Mouse (Mus musculus) forebrain, embryonic 16.5 days (tissue): ENCODE results near the gene Naa40. TPM values are rescaled to one million over a fixed set of nuclear protein-coding genes. Genes with fewer than 3 reads are reported as not detected.

Source experiments
- ATAC-seq: fragments of 200-750 bp; cut with Nextera tagmentation; 2 replicates; pipeline ENCODE4 v1.8.0; 2017; ENCODE audit warnings: mild to moderate bottlenecking, moderate library complexity
- H3K27ac ChIP-seq: fragments of 300-500 bp; sonication (generic); 2 replicates; pipeline ENCODE4 v1.5.1; 2014; ENCODE audit warnings: low read length, control low read depth
- H3K27me3 ChIP-seq: fragments of 300-500 bp; sonication (generic); replicated peaks from 2 replicates; pipeline ENCODE4 v1.6.1; 2014; ENCODE audit warnings: low read length; ENCODE audit not compliant: control insufficient read depth, insufficient read depth
- H3K36me3 ChIP-seq: fragments of 300-500 bp; sonication (generic); 2 replicates; pipeline ENCODE4 v1.6.1; 2014; ENCODE audit not compliant: control insufficient read depth, insufficient read depth
- H3K4me1 ChIP-seq: fragments of 300-500 bp; sonication (generic); replicated peaks from 2 replicates; pipeline ENCODE4 v1.6.1; 2014; ENCODE audit warnings: low read length; ENCODE audit not compliant: control insufficient read depth, insufficient read depth
- H3K4me2 ChIP-seq: fragments of 300-500 bp; sonication (generic); 2 replicates; pipeline ENCODE4 v1.6.1; 2014; ENCODE audit warnings: mild to moderate bottlenecking, low read length, control low read depth
- H3K4me3 ChIP-seq: fragments of 300-500 bp; sonication (generic); replicated peaks from 2 replicates; pipeline ENCODE4 v1.5.1; 2014; ENCODE audit warnings: mild to moderate bottlenecking, low read length, control low read depth
- H3K9ac ChIP-seq: fragments of 300-500 bp; sonication (generic); replicated peaks from 2 replicates; pipeline ENCODE4 v1.6.1; 2014; ENCODE audit warnings: low read depth, low read length, control low read depth
- H3K9me3 ChIP-seq: fragments of 300-500 bp; sonication (generic); 2 replicates; pipeline ENCODE4 v1.6.1; 2016; ENCODE audit warnings: low read length; ENCODE audit not compliant: control insufficient read depth
- WGBS: fragments of 180-500 bp; shearing (Covaris S2); extraction: QIAGEN DNeasy Blood & Tissue Kit; methylation state at CpG from one replicate; pipeline ENCODE4 v1.1.7; 2014; 5-methylcytosine and 5-hydroxymethylcytosine counted together
- polyA plus RNA-seq: library from polyadenylated mRNA; unstranded; fragments of >200 nt; fragmentation: Nextera tagmentation; extraction: Ambion mirVana; gene quantifications from 2 replicates; pipeline ENCODE4 v1.2.1, GENCODE M21; 2015

Gene Naa40
- polyA plus RNA-seq, 1 experiment from 2014 or later: 74.7 TPM

GRCm38 (mm10) chr19:7240291-7240690 lies 692 bp downstream of the Naa40 start:
- peak overlapping the region; percentile 92 for H3K4me2 ChIP-seq
- WGBS: 2% methylated on average over 13 of the region's 13 CpGs
- no peak for ATAC-seq

GRCm38 (mm10) chr19:7239574-7239973 lies 1.4 kb downstream of the Naa40 start:
- H3K9me3 ChIP-seq: no peaks in the 10 kb centered on the region
- peaks cover 18% of the 10 kb centered on the region for H3K4me1 ChIP-seq
- no peaks in the 10 kb centered on the region for H3K27me3 ChIP-seq
- H3K4me3 ChIP-seq: peak overlapping the region; percentile 80
- WGBS: 81% methylated on average over 3 of the region's 3 CpGs
- peak overlapping the region; percentile 76 for H3K9ac ChIP-seq
- H3K27ac ChIP-seq: no peak overlapping the region
- H3K4me2 ChIP-seq: peak overlapping the region; percentile 92
- ATAC-seq: no peak
- H3K36me3 ChIP-seq: no peaks in the 10 kb centered on the region

More at GRCm38 (mm10) chr19:7240291-7240690, 692 bp downstream of the Naa40 start:
- Histone ChIP-seq H3K9me3 (no peaks in the 10 kb centered on the region), H3K4me3 (peak overlapping the region; percentile 80), H3K27ac (no peak overlapping the region; the same call in 1 of the 2 replicates), H3K4me1 (peaks cover 18% of the 10 kb centered on the region), H3K36me3 (no peaks in the 10 kb centered on the region), H3K27me3 (no peaks in the 10 kb centered on the region), H3K9ac (peak overlapping the region; percentile 76)

- H3K4me3 ChIP-seq: no peak overlapping the region
- no peak overlapping the region for H3K4me2 ChIP-seq
- peaks cover 18% of the 10 kb centered on the region for H3K4me1 ChIP-seq
- ATAC-seq: no peak
- no peaks in the 10 kb centered on the region for H3K27me3 ChIP-seq
- no peak overlapping the region for H3K27ac ChIP-seq
- WGBS: 85% methylated on average over 4 of the region's 4 CpGs
- peaks cover 6% of the 10 kb centered on the region; the same call in 1 of the 2 replicates for H3K36me3 ChIP-seq
- H3K9me3 ChIP-seq: no peaks in the 10 kb centered on the region
- H3K9ac ChIP-seq: no peak overlapping the region
These were observed 4.2 kb downstream of the Naa40 start for GRCm38 (mm10) chr19:7236742-7237141.

DNA sequence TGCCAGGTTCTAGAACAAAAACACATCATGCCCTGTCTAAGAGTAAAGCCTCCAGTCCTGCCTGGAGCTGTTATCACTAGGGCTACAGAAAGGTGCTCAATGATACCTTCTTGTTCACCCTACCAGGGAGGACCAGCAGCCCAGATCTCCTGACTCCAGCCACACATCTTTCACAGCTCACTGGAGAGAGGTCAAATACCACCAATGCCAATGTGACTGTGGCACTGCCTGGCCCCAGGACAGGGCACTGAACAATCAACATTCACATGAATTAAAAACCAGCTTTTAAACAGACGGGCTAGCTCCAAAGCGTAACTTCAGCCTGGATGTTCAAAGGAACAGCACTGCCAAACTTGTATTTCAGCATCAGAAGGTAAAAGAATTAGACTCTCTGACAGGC lies 5.0 kb downstream of the Naa40 start:
- no peaks in the 10 kb centered on the region for H3K27me3 ChIP-seq
- peaks cover 14% of the 10 kb centered on the region for H3K4me1 ChIP-seq
- no peak overlapping the region for H3K9ac ChIP-seq
- peaks cover 8% of the 10 kb centered on the region; the same call in 1 of the 2 replicates for H3K36me3 ChIP-seq
- no peak overlapping the region for H3K27ac ChIP-seq
- no peaks in the 10 kb centered on the region for H3K9me3 ChIP-seq
- H3K4me3 ChIP-seq: no peak overlapping the region
- 86% methylated on average over 2 of the region's 2 CpGs for WGBS
- no peak overlapping the region for H3K4me2 ChIP-seq
- no peak for ATAC-seq

DNA sequence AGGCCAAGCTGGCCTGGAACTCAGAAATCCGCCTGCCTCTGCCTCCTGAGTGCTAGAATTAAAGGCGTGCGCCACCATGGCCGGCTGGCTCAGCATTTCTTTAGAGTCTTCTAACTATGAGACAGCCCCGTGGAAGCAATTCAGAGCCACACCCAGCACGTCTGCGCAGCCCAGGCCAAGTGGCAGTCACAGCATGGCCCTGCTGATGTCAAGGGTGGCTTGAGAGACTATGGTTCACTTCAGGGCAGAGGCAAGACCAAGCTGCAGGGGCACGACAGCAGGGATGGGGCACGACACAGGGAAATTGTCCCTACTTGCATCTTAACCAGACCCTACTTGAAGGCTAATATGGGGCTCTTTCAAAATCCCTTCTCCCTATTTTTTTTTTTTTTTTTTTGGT lies 5.5 kb downstream of the Naa40 start:
- 93% methylated on average over 9 of the region's 9 CpGs for WGBS
- no peak overlapping the region for H3K4me3 ChIP-seq
- H3K4me2 ChIP-seq: no peak overlapping the region
- peaks cover 8% of the 10 kb centered on the region; the same call in 1 of the 2 replicates for H3K36me3 ChIP-seq
- H3K9ac ChIP-seq: no peak overlapping the region
- no peak overlapping the region for H3K27ac ChIP-seq
- H3K9me3 ChIP-seq: no peaks in the 10 kb centered on the region
- H3K4me1 ChIP-seq: peaks cover 14% of the 10 kb centered on the region
- ATAC-seq: no peak
- H3K27me3 ChIP-seq: no peaks in the 10 kb centered on the region

- Histone ChIP-seq H3K4me2 (no peak overlapping the region), H3K9ac (no peak overlapping the region), H3K27me3 (no peaks in the 10 kb centered on the region), H3K9me3 (no peaks in the 10 kb centered on the region), H3K4me1 (peaks cover 6% of the 10 kb centered on the region), H3K27ac (no peak overlapping the region), H3K36me3 (peaks cover 9% of the 10 kb centered on the region; the same call in 1 of the 2 replicates), H3K4me3 (no peak overlapping the region)
- peak; percentile 94 for ATAC-seq
- WGBS: 44% methylated on average over 8 of the region's 8 CpGs
These were observed 6.3 kb downstream of the Naa40 start for GRCm38 (mm10) chr19:7234537-7235221.

DNA sequence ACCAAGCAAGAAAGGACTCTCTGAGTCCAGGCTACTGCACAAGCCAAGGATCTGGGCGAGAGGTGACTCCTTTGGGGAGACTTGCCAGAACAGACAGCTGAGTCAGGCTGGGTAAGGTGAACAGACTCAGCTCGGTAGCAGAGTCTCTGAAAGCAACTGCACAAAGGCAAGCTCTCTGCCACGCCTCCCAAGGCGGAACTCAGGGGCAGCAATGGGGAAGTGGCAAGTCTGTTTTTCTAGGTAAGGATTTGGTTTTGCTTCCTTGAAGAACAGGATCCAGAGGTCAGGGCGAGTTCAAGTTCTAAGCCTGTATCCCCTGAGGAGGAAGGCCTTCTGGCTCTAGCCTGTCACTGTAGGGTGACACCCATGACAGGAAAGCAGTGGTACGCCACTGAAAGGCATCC lies 14.5 kb downstream of the Naa40 start:
- Histone ChIP-seq H3K27me3 (no peaks in the 10 kb centered on the region), H3K9ac (no peak overlapping the region), H3K9me3 (no peaks in the 10 kb centered on the region), H3K4me3 (no peak overlapping the region), H3K36me3 (peaks cover 26% of the 10 kb centered on the region), H3K4me2 (no peak overlapping the region), H3K27ac (no peak overlapping the region), H3K4me1 (no peaks in the 10 kb centered on the region)
- WGBS: 82% methylated on average over 6 of the region's 6 CpGs
- ATAC-seq: no peak

- Histone ChIP-seq H3K4me1 (no peaks in the 10 kb centered on the region), H3K27ac (no peak overlapping the region), H3K36me3 (peaks cover 23% of the 10 kb centered on the region), H3K27me3 (no peaks in the 10 kb centered on the region), H3K4me3 (no peak overlapping the region), H3K9me3 (no peaks in the 10 kb centered on the region), H3K9ac (no peak overlapping the region), H3K4me2 (no peak overlapping the region)
- no peak for ATAC-seq
- 86% methylated on average over 9 of the region's 9 CpGs for WGBS
These were observed 15.8 kb downstream of the Naa40 start for GRCm38 (mm10) chr19:7225096-7225690.

- Histone ChIP-seq H3K4me1 (no peaks in the 10 kb centered on the region), H3K36me3 (peaks cover 19% of the 10 kb centered on the region), H3K4me2 (no peak overlapping the region), H3K27me3 (no peaks in the 10 kb centered on the region), H3K4me3 (no peak overlapping the region), H3K9me3 (no peaks in the 10 kb centered on the region), H3K9ac (no peak overlapping the region), H3K27ac (no peak overlapping the region)
- 86% methylated on average over 3 of the region's 3 CpGs for WGBS
- no peak for ATAC-seq
These were observed 16.7 kb downstream of the Naa40 start for GRCm38 (mm10) chr19:7224253-7224652.
